Mouse (Mus musculus): ENCODE results near the gene Speg.

Speg gene

GRCm38 (mm10) chr1:75374950-75375936 is at the start of gene Speg:
TSS of gene Speg (plus strand) at chr1:75375297.
- no peak for DNase-seq

GRCm38 (mm10) chr1:75327461-75327860 is 47.6 kb upstream of the Speg start:
- DNase-seq: no peak

GRCm38 (mm10) chr1:75331271-75331670 is 43.8 kb upstream of the Speg start:
- DNase-seq: no peak

- DNase-seq: no peak
Observed at GRCm38 (mm10) chr1:75336461-75336860, 38.6 kb upstream of the Speg start.

GRCm38 (mm10) chr1:75337097-75337496 is 38.0 kb upstream of the Speg start:
- DNase-seq: no peak

GRCm38 (mm10) chr1:75338091-75338694 is 36.9 kb upstream of the Speg start:
- DNase-seq: peak; percentile 15 to 42

GRCm38 (mm10) chr1:75339337-75339736 is 35.8 kb upstream of the Speg start:
- no peak for DNase-seq

GRCm38 (mm10) chr1:75340519-75340918 is 34.6 kb upstream of the Speg start:
- DNase-seq: no peak

GRCm38 (mm10) chr1:75342874-75343416 is 32.2 kb upstream of the Speg start:
- peak; percentile 64 for DNase-seq

- peak; percentile 54 to 68 for DNase-seq
Observed at GRCm38 (mm10) chr1:75344291-75345035, 30.6 kb upstream of the Speg start.

GRCm38 (mm10) chr1:75345036-75345935 is 29.8 kb upstream of the Speg start:
- DNase-seq: peak; percentile 7 to 38

- DNase-seq: no peak
Observed at GRCm38 (mm10) chr1:75347279-75347678, 27.8 kb upstream of the Speg start.

GRCm38 (mm10) chr1:75349275-75349674 is 25.8 kb upstream of the Speg start:
- no peak for DNase-seq

- peak; percentile 78 to 86 for DNase-seq
Observed at GRCm38 (mm10) chr1:75357261-75357660, 17.8 kb upstream of the Speg start.

GRCm38 (mm10) chr1:75358009-75358408 is 17.1 kb upstream of the Speg start:
- DNase-seq: no peak

GRCm38 (mm10) chr1:75359346-75359745 is 15.8 kb upstream of the Speg start:
- DNase-seq: no peak

GRCm38 (mm10) chr1:75360112-75361031 is 14.7 kb upstream of the Speg start, which contains the start of gene Des:
TSS of gene Des (plus strand) at chr1:75360329.
- DNase-seq: peak; percentile 57 to 75

- DNase-seq: no peak
Observed at GRCm38 (mm10) chr1:75361123-75361522, 14.0 kb upstream of the Speg start.

- DNase-seq: peak; percentile 29 to 54
Observed at GRCm38 (mm10) chr1:75361750-75362149, 13.3 kb upstream of the Speg start.

GRCm38 (mm10) chr1:75363868-75364267 is 11.2 kb upstream of the Speg start:
- no peak for DNase-seq

All from kidney, postnatal 25 days (tissue).